12 mouse cellular contexts compared by ENCODE assay signal in the genomic region with DNA sequence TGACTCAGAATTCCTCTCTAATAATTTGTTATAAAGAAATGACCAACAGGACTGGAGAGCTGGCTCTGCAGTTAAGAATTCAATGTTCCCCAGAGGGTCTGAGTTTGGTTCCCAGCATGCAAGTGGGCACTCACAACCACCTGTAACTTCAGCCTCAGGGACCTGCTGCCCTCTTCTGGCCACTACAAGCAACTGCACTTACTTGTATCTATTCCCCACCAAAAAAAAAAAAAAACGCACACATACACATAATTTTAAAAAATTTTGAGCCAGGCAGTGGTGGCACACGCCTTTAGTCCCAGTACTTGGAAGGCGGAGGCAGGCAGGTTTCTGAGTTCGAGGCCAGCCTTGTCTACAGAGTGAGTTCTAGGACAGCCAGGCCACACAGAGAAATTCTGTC. TPM values are rescaled to one million over a fixed set of nuclear protein-coding genes. Genes with fewer than 3 reads are reported as not detected.
DNase-seq lines count a peak whose midpoint lies in the region; ATAC-seq and TF ChIP-seq lines count a peak whose summit lies in the region.
"Had no signal": no experiment of that assay in that cellular context is flagged by ENCODE, and none has a peak within 500 bp of the region (broad histone marks: within the 10 kb centered on the region; RNA-seq: fewer than 3 reads in every experiment).

No protein-coding gene starts in this region.

- H3K27me3 ChIP-seq in hindbrain, postnatal 0 days (ENCODE audit: insufficient read depth, low read length): no peaks in the 10 kb centered on the region
- H3K27me3 ChIP-seq in hindbrain, embryonic 13.5 days: no peaks in the 10 kb centered on the region
- no peaks in the 10 kb centered on the region for H3K27me3 ChIP-seq in embryonic facial prominence, embryonic 10.5 days (replicated peaks; ENCODE audit: low read depth, poor library complexity, severe bottlenecking)
- H3K27me3 ChIP-seq in heart, embryonic 12.5 days (replicated peaks): no peaks in the 10 kb centered on the region
- H3K27me3 ChIP-seq: heart, embryonic 15.5 days had no signal

- H3K36me3 ChIP-seq in hindbrain, postnatal 0 days (ENCODE audit: insufficient read depth, low read length): peaks cover 21% of the 10 kb centered on the region
- H3K36me3 ChIP-seq in hindbrain, embryonic 13.5 days: peaks cover 70% of the 10 kb centered on the region
- peaks cover 89% of the 10 kb centered on the region for H3K36me3 ChIP-seq in embryonic facial prominence, embryonic 10.5 days (replicated peaks)
- peaks cover 65% of the 10 kb centered on the region for H3K36me3 ChIP-seq in heart, embryonic 12.5 days

- H3K9me3 ChIP-seq in hindbrain, postnatal 0 days (ENCODE audit: low read length): no peaks in the 10 kb centered on the region
- H3K9me3 ChIP-seq in hindbrain, embryonic 13.5 days: no peaks in the 10 kb centered on the region
- no peaks in the 10 kb centered on the region; the same call in 1 of the 2 replicates for H3K9me3 ChIP-seq in embryonic facial prominence, embryonic 10.5 days
- peaks cover 6% of the 10 kb centered on the region for H3K9me3 ChIP-seq in heart, embryonic 12.5 days (replicated peaks)
- H3K9me3 ChIP-seq: heart, embryonic 15.5 days had no signal

- no peaks in the 10 kb centered on the region for H3K4me1 ChIP-seq in hindbrain, postnatal 0 days (ENCODE audit: insufficient read depth, low read length)
- no peaks in the 10 kb centered on the region for H3K4me1 ChIP-seq in hindbrain, embryonic 13.5 days (replicated peaks)
- H3K4me1 ChIP-seq in embryonic facial prominence, embryonic 10.5 days: peaks cover 7% of the 10 kb centered on the region
- H3K4me1 ChIP-seq in heart, embryonic 12.5 days (replicated peaks): peaks cover 7% of the 10 kb centered on the region; the same call in 1 of the 2 replicates

- no peak overlapping the region for H3K4me2 ChIP-seq in hindbrain, postnatal 0 days (ENCODE audit: low read depth, low read length)
- no peak overlapping the region for H3K4me2 ChIP-seq in hindbrain, embryonic 13.5 days
- no peak overlapping the region for H3K4me2 ChIP-seq in heart, embryonic 12.5 days
- H3K4me2 ChIP-seq: heart, embryonic 15.5 days had no signal

- no peak for ATAC-seq in hindbrain, postnatal 0 days
- no peak for ATAC-seq in hindbrain, embryonic 13.5 days (ENCODE audit: low FRiP score)
- ATAC-seq in heart, embryonic 12.5 days (ENCODE audit: insufficient number of reproducible peaks, low FRiP score): no peak

- H3K4me3 ChIP-seq in hindbrain, postnatal 0 days (ENCODE audit: low read length): no peak overlapping the region
- no peak overlapping the region for H3K4me3 ChIP-seq in hindbrain, embryonic 13.5 days
- H3K4me3 ChIP-seq in embryonic facial prominence, embryonic 10.5 days: no peak overlapping the region
- no peak overlapping the region for H3K4me3 ChIP-seq in heart, embryonic 12.5 days
- H3K4me3 ChIP-seq: heart, embryonic 15.5 days had no signal

- DNase-seq in hindbrain, postnatal 0 days (ENCODE audit: low spot score): peak; percentile 49
- DNase-seq in 3T3-L1 (ENCODE audit: low read depth, low spot score) (peak; percentile 54), ES-CJ7 (ENCODE audit: low read depth, low spot score) (peak; percentile 82), MN1 (ENCODE audit: low spot score) (no peak)
- peak; percentile 22 for DNase-seq in fibroblast of lung, adult 2 months (ENCODE audit: low read depth)
- DNase-seq in embryonic facial prominence, embryonic 10.5 days (ENCODE audit: low spot score): no peak
- DNase-seq: layer of hippocampus, adult 9-11 months; lung, postnatal 4 days had no signal

- no peak overlapping the region for H3K9ac ChIP-seq in hindbrain, postnatal 0 days (replicated peaks; ENCODE audit: low read length)
- no peak overlapping the region for H3K9ac ChIP-seq in hindbrain, embryonic 13.5 days
- no peak overlapping the region for H3K9ac ChIP-seq in heart, embryonic 12.5 days
- H3K9ac ChIP-seq: heart, embryonic 15.5 days had no signal

- no peak overlapping the region for H3K27ac ChIP-seq in hindbrain, postnatal 0 days
- no peak overlapping the region for H3K27ac ChIP-seq in hindbrain, embryonic 13.5 days
- no peak overlapping the region for H3K27ac ChIP-seq in embryonic facial prominence, embryonic 10.5 days (replicated peaks)
- no peak overlapping the region for H3K27ac ChIP-seq in heart, embryonic 12.5 days (ENCODE audit: poor library complexity, severe bottlenecking)
- H3K27ac ChIP-seq: heart, embryonic 15.5 days had no signal

- TF ChIP-seq CTCF in hindbrain, postnatal 0 days (IDR thresholded peaks at IDR 0.05; ENCODE audit: low read depth): peak; percentile 63

- WGBS in hindbrain, postnatal 0 days: 94% methylated on average over 4 of the region's 4 CpGs
- 82% methylated on average over 4 of the region's 4 CpGs for WGBS in hindbrain, embryonic 13.5 days
- WGBS in embryonic facial prominence, embryonic 10.5 days: 89% methylated on average over 4 of the region's 4 CpGs
- 83% methylated on average over 4 of the region's 4 CpGs for WGBS in heart, embryonic 12.5 days

RNA-seq across cellular contexts. Expression of gene Gm21970, which starts 1.4 kb away (rescaled TPM):
- total RNA-seq in hindbrain, postnatal 0 days (2014; rRNA removed): not detected in 2 replicates
- polyA plus RNA-seq in hindbrain, postnatal 0 days (2015; fragmentation: Nextera tagmentation; extraction: Ambion mirVana): not detected in 2 replicates
- not detected in 2 replicates for polyA plus RNA-seq in hindbrain, embryonic 13.5 days (2015; fragmentation: Nextera tagmentation; extraction: Ambion mirVana)
- not detected in 2 replicates for polyA plus RNA-seq in embryonic facial prominence, embryonic 10.5 days (2016; fragmentation: Nextera tagmentation; extraction: Ambion mirVana)
- polyA plus RNA-seq in heart, embryonic 12.5 days (2016; fragmentation: Nextera tagmentation; extraction: Ambion mirVana): not detected in 2 replicates
- total RNA-seq: adrenal gland, adult 18-20 months had no signal
- polyA plus RNA-seq: heart, embryonic 15.5 days had no signal

RNA-seq across cellular contexts. Expression of gene Il10rb, which starts 15.9 kb away (rescaled TPM):
- total RNA-seq in hindbrain, postnatal 0 days (2014; rRNA removed): 4.2 and 7.1 TPM in 2 replicates
- 14.6 and 14.8 TPM in 2 replicates for polyA plus RNA-seq in hindbrain, postnatal 0 days (2015; fragmentation: Nextera tagmentation; extraction: Ambion mirVana)
- polyA plus RNA-seq in hindbrain, embryonic 13.5 days (2015; fragmentation: Nextera tagmentation; extraction: Ambion mirVana): 10.1 and 11.1 TPM in 2 replicates
- 7.8 and 8.9 TPM in 2 replicates for polyA plus RNA-seq in embryonic facial prominence, embryonic 10.5 days (2016; fragmentation: Nextera tagmentation; extraction: Ambion mirVana)
- 40.1 and 42.6 TPM in 2 replicates for polyA plus RNA-seq in heart, embryonic 12.5 days (2016; fragmentation: Nextera tagmentation; extraction: Ambion mirVana)

RNA-seq across cellular contexts. Expression of gene Ifnar2, which starts 17.5 kb away (rescaled TPM):
- total RNA-seq in hindbrain, postnatal 0 days (2014; rRNA removed): 18.3 and 20.9 TPM in 2 replicates
- 49.9 and 51.7 TPM in 2 replicates for polyA plus RNA-seq in hindbrain, postnatal 0 days (2015; fragmentation: Nextera tagmentation; extraction: Ambion mirVana)
- polyA plus RNA-seq in hindbrain, embryonic 13.5 days (2015; fragmentation: Nextera tagmentation; extraction: Ambion mirVana): 33.2 and 36.3 TPM in 2 replicates
- polyA plus RNA-seq in embryonic facial prominence, embryonic 10.5 days (2016; fragmentation: Nextera tagmentation; extraction: Ambion mirVana): 29.7 and 31.0 TPM in 2 replicates
- 51.3 and 52.2 TPM in 2 replicates for polyA plus RNA-seq in heart, embryonic 12.5 days (2016; fragmentation: Nextera tagmentation; extraction: Ambion mirVana)

Comparison
In these comparisons a context has a peak if more than half of its experiments do, and no peak if none do; other contexts are left out.
1. DNase-seq: peak in hindbrain, postnatal 0 days (single experiment), 3T3-L1 (single experiment), ES-CJ7 (single experiment) and fibroblast of lung, adult 2 months (single experiment); none in embryonic facial prominence, embryonic 10.5 days (single experiment) and MN1 (single experiment).